Mouse (Mus musculus) G1E (cell line): ENCODE data around the gene Arap1. TPM values are rescaled to one million over a fixed set of nuclear protein-coding genes. Genes with fewer than 3 reads are reported as not detected.

ENCODE experiments used
- ATAC-seq: 2 replicates; pipeline ENCODE4 v1.8.0; 2016; ENCODE audit warnings: mild to moderate bottlenecking; ENCODE audit not compliant: insufficient number of reproducible peaks, poor library complexity, low FRiP score, severe bottlenecking; ENCODE audit errors: extremely low read depth
- DNase-seq: peaks from one replicate; pipeline ENCODE4 v3.0.0; 2012; ENCODE audit warnings: low spot score
- H3K27me3 ChIP-seq: 2 replicates; pipeline ENCODE4 v1.6.1; 2012; ENCODE audit warnings: mild to moderate bottlenecking, low read length, inconsistent platforms; ENCODE audit not compliant: insufficient read depth
- H3K36me3 ChIP-seq: replicated peaks from 2 replicates; pipeline ENCODE3; 2012; ENCODE audit warnings: mild to moderate bottlenecking, inconsistent platforms
- H3K4me1 ChIP-seq: 2 replicates; pipeline ENCODE4 v1.6.1; 2012; ENCODE audit warnings: low read depth, low read length, inconsistent platforms, mixed read lengths; ENCODE audit not compliant: insufficient read depth
- H3K4me3 ChIP-seq: 2 replicates; pipeline ENCODE4 v1.5.1; 2012; ENCODE audit warnings: low read depth, mild to moderate bottlenecking, inconsistent platforms, low read length, moderate library complexity, mixed read lengths
- H3K9me3 ChIP-seq: replicated peaks from 2 replicates; pipeline ENCODE4 v1.6.1; 2012; ENCODE audit warnings: inconsistent platforms
- CTCF ChIP-seq: IDR thresholded peaks from 2 replicates; pipeline ENCODE4 v1.5.1; 2012; ENCODE audit warnings: low read depth, low read length, inconsistent platforms, mixed read lengths
- GATA1 ChIP-seq: IDR thresholded peaks from 2 replicates; pipeline ENCODE4 v1.6.1; 2012; ENCODE audit warnings: borderline replicate concordance, low read length, inconsistent platforms, mixed read lengths
- GATA2 ChIP-seq: IDR thresholded peaks from 2 replicates; pipeline ENCODE4 v1.6.1; 2012; ENCODE audit warnings: low read depth, low read length, inconsistent platforms, borderline replicate concordance
- POLR2AphosphoS5 ChIP-seq: IDR thresholded peaks from 2 replicates; pipeline ENCODE4 v1.6.1; 2012; ENCODE audit warnings: low read depth, low read length, inconsistent platforms; ENCODE audit not compliant: insufficient replicate concordance
- TAL1 ChIP-seq: conservative IDR thresholded peaks from 2 replicates; pipeline ENCODE4 v1.6.1; 2012; ENCODE audit warnings: low read depth, low read length, inconsistent platforms, mixed read lengths
- polyA plus RNA-seq: library from polyadenylated mRNA; stranded (reverse); fragments of >175 nt; gene quantifications from 2 replicates; pipeline ENCODE4 v1.2.3, GENCODE M21; 2012
- total RNA-seq, 2 experiments: library from RNA; stranded (forward) in 1 of 2; stranded (reverse) in 1 of 2; fragments of 200-1000 nt in 1 of 2; fragments of >200 nt in 1 of 2; fragmentation: Nextera tagmentation in 1 of 2; gene quantifications; 2 replicates each; pipeline ENCODE4 v1.2.3; 2014 to 2017

Gene Arap1
- total and polyA plus RNA-seq, 3 experiments = 62.0 to 115 (median 67.6) TPM

DNA sequence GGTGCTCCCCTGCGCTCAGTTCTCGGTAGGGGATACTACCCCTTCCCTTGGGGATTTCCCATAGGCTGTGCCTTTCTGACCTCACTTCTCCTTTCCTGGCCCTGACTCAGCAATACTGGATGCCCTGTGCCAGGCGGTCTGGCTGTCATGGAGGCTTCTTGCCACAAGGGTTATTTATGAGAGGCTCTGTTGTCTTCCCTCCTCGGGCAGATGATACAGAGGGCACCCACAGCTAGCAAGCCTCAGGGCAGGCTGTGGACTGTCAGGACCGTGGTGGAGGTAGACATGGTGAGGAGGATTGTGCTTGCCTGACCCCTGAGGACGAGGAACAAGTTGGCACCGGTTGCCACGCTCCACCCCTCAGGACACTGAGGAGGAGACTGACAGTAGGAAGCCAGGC, 34.5 kb downstream of the Arap1 start:
- Histone ChIP-seq H3K4me3 (no peak overlapping the region), H3K27me3 (no peaks in the 10 kb centered on the region), H3K36me3 (peaks cover 73% of the 10 kb centered on the region), H3K9me3 (no peaks in the 10 kb centered on the region), H3K4me1 (peaks cover 80% of the 10 kb centered on the region)
- no peak for TF ChIP-seq POLR2AphosphoS5
- TF ChIP-seq GATA2 = no peak
- TF ChIP-seq GATA1 = no peak
- TF ChIP-seq TAL1 = no peak
- no peak for TF ChIP-seq CTCF
- no peak for ATAC-seq
- DNase-seq = peak; percentile 51

GRCm38 (mm10) chr7:101383756-101384155, 35.9 kb downstream of the Arap1 start:
- no peaks in the 10 kb centered on the region for H3K27me3 ChIP-seq
- TF ChIP-seq POLR2AphosphoS5 (no peak), GATA2 (no peak), CTCF (no peak), GATA1 (no peak), TAL1 (no peak; the same call in 1 of the 2 replicates)
- H3K4me3 ChIP-seq = no peak overlapping the region; the same call in 1 of the 2 replicates
- H3K36me3 ChIP-seq = peaks cover 87% of the 10 kb centered on the region
- H3K9me3 ChIP-seq = no peaks in the 10 kb centered on the region
- ATAC-seq (peak; percentile 37; the same call in 1 of the 2 replicates), DNase-seq (peak; percentile 35)
- H3K4me1 ChIP-seq = peaks cover 67% of the 10 kb centered on the region

DNA sequence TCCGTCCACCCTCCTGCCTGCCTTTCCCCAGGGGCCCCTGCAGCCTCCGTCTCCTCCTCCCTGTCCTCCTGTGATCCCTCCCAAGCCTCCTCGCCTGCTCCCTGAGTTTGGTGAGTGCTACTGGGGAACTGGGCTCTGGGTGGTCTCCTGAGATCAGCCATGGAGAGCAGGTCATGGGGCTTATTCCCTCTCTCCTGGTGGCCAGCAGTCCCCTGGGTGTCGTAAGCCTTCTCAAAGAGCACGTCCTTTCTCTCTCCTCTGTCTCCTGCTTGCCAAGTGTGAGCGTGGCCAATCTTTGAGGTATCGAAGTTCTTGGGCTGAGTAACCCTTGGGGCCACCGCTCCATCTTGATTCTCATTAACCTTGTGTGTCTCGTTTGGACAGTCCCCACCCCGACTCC, 37.1 kb downstream of the Arap1 start:
- Histone ChIP-seq H3K9me3 (no peaks in the 10 kb centered on the region), H3K27me3 (no peaks in the 10 kb centered on the region), H3K4me1 (peaks cover 55% of the 10 kb centered on the region), H3K36me3 (peaks cover 89% of the 10 kb centered on the region), H3K4me3 (peak overlapping the region; percentile 14; the same call in 1 of the 2 replicates)
- no peak for TF ChIP-seq GATA1
- no peak for TF ChIP-seq POLR2AphosphoS5
- no peak for TF ChIP-seq GATA2
- TF ChIP-seq CTCF = no peak
- no peak for TF ChIP-seq TAL1
- ATAC-seq (no peak), DNase-seq (no peak)

GRCm38 (mm10) chr7:101385331-101385733, 37.5 kb downstream of the Arap1 start:
- ATAC-seq (peak; percentile 63; the same call in 1 of the 2 replicates), DNase-seq (peak; percentile 70)
- Histone ChIP-seq H3K4me3 (peak overlapping the region; percentile 22; the same call in 1 of the 2 replicates), H3K4me1 (peaks cover 55% of the 10 kb centered on the region), H3K27me3 (no peaks in the 10 kb centered on the region), H3K9me3 (no peaks in the 10 kb centered on the region), H3K36me3 (peaks cover 89% of the 10 kb centered on the region)
- TF ChIP-seq CTCF = no peak
- no peak for TF ChIP-seq GATA1
- no peak for TF ChIP-seq POLR2AphosphoS5
- TF ChIP-seq TAL1 = no peak
- TF ChIP-seq GATA2 = no peak

DNA sequence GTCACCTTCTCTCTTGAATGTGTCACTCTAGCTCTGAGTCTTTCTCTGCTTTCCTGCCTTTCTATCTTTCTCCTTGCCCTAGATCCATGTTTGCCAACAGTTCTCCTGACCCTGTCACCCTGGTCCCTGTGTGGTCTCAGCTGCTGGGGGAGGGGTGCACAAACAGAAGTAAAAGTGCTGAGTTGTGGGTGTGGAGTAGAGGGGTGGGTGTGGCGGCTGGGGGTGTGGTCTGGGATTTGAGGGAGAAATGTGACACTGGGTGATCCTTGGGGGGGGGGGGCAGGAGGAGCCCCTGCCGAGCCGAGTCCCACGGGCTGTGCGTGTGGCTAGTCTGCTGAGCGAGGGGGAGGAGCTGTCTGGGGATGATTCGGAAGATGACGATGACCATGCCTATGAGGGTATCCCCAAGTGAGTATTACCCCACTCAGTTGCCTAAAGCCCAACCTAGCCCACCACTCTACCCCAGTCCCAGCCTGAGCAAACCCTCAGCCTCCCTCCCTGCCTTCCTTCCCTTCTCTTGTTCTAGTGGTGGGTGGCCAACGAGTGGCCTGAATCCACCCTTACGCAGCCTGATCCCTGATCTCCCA, 38.1 kb downstream of the Arap1 start:
- ATAC-seq (no peak), DNase-seq (peak; percentile 33)
- no peaks in the 10 kb centered on the region for H3K27me3 ChIP-seq
- H3K9me3 ChIP-seq = no peaks in the 10 kb centered on the region
- H3K4me3 ChIP-seq = peak overlapping the region; percentile 47; the same call in 1 of the 2 replicates
- peaks cover 92% of the 10 kb centered on the region for H3K36me3 ChIP-seq
- TF ChIP-seq POLR2AphosphoS5 (no peak), GATA1 (no peak)
- H3K4me1 ChIP-seq = peaks cover 55% of the 10 kb centered on the region

DNA sequence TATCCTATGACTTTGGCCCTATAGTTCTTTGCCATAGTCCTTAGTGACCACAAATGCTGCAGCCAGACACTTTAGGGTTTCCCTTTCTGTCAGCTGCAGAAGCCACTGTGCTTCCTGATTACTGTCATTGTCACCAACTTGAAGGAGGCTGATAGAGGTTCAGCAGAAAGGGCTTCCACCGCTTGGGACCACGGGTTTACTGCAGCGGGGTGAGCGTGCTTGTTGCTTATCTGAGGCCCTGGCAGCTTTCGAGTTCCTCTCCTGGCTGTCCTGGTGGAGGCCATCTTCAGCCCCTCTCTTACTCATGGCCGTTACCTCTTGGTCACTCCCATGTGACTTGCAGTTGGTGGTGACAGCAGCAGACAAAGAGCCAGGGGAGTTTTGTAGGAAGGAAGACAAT, 41.4 kb downstream of the Arap1 start:
- TF ChIP-seq POLR2AphosphoS5 = no peak
- no peak for TF ChIP-seq TAL1
- no peak for TF ChIP-seq CTCF
- no peak for TF ChIP-seq GATA1
- no peak for TF ChIP-seq GATA2
- Histone ChIP-seq H3K36me3 (peaks cover 98% of the 10 kb centered on the region), H3K4me1 (peaks cover 26% of the 10 kb centered on the region), H3K27me3 (no peaks in the 10 kb centered on the region), H3K9me3 (no peaks in the 10 kb centered on the region), H3K4me3 (no peak overlapping the region)
- no peak for ATAC-seq
- DNase-seq = no peak
